Mouse (Mus musculus): ENCODE results near the gene Pappa2. TPM values are rescaled to one million over a fixed set of nuclear protein-coding genes. Genes with fewer than 3 reads are reported as not detected.

The Pappa2 gene
- polyA plus RNA-seq, 1 experiment from 2014 or later: 0.01 TPM

DNA sequence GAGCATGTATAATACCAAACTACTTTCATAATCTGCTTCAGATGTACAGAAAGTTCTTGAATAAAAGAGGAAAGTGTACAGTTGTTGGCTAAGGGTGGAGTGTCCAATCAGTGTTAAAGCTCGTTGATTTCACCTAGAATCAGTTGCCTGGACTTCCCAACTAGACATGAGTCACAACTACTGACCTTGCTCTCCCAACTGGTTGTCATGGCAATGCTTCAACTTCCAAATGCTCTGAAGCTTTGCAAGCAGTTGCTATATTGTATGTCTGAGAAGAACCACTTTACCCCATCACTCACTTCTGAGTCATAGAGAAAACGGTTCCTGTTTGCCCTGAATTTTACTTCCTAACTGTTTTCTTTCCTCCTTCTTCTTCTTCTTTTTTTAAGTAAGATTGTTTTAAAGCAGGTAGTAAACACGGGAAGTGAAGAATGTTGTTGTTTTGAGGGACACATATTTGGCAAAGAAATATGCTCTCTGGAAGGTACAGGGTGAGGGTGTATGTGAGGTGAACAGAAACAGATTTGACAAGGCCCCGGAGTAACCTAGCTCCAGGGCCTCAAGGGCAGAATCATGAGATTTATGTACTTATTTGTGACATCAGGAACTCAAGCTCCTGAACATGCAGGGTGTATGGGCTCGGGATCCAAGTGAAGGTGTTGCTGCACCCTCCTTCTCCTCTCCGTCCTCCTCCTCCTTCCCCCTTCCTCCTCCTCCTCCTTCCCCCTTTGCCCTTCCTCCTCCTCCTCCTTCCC, 32.1 kb downstream of the Pappa2 start:
- Histone ChIP-seq H3K27me3 (no peaks in the 10 kb centered on the region), H3K4me3 (replicated peaks) (no peak overlapping the region), H3K4me2 (no peak overlapping the region), H3K36me3 (replicated peaks) (no peaks in the 10 kb centered on the region), H3K9ac (no peak overlapping the region), H3K9me3 (replicated peaks) (no peaks in the 10 kb centered on the region), H3K27ac (replicated peaks) (no peak overlapping the region), H3K4me1 (replicated peaks) (no peaks in the 10 kb centered on the region)
- WGBS (ENCODE audit: insufficient replicate concordance): 36% methylated on average over 6 of the region's 6 CpGs
- no peak for ATAC-seq (ENCODE audit: insufficient read depth)

DNA sequence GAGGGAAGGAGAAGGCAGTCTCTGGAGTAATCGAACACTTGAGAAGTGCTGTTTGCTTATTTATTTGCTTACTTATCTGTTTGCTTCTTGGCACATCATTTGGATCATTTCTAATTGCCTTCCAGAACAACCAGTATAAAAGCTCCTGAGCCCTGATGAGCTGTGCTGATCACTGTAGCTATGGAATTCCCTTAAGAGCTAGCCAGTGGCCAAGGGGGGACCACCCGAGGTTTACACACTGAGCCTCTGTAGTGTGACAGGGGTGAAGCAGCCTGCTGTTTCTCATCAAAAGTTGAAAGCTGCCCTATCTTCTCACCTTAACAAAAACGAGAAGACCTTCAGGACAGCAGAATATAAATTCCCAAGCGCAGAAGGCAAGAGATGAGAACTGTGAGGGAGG, 35.4 kb downstream of the Pappa2 start:
- Histone ChIP-seq H3K9me3 (replicated peaks) (no peaks in the 10 kb centered on the region), H3K4me2 (no peak overlapping the region), H3K9ac (no peak overlapping the region), H3K4me3 (replicated peaks) (no peak overlapping the region), H3K27me3 (no peaks in the 10 kb centered on the region), H3K4me1 (replicated peaks) (no peaks in the 10 kb centered on the region), H3K36me3 (replicated peaks) (no peaks in the 10 kb centered on the region), H3K27ac (replicated peaks) (no peak overlapping the region)
- no peak for ATAC-seq (ENCODE audit: insufficient read depth)
- 42% methylated on average over 4 of the region's 4 CpGs for WGBS (ENCODE audit: insufficient replicate concordance)

DNA sequence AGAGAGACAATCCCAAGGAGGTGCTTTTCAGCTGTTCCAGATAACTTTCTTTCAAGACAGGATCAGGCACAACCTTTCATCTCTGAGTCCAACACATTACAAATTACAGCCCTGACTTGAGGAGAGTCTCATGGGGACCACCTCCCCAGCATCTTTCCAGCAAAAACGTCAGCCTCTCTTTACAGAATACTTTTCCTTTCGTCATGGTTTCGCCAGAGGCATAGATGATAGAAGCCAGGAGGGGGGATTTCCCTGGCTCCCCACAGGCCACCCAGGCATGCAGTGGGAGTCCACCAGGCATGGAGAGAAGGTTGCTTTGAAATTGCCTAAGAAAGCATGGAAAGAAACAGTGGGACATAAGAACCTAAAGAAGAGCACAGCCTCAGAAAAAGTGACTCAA, 37.4 kb downstream of the Pappa2 start:
- 46% methylated on average over 3 of the region's 3 CpGs for WGBS (ENCODE audit: insufficient replicate concordance)
- Histone ChIP-seq H3K4me3 (replicated peaks) (no peak overlapping the region), H3K9me3 (replicated peaks) (no peaks in the 10 kb centered on the region), H3K36me3 (replicated peaks) (no peaks in the 10 kb centered on the region), H3K27ac (replicated peaks) (no peak overlapping the region), H3K27me3 (no peaks in the 10 kb centered on the region), H3K4me1 (replicated peaks) (no peaks in the 10 kb centered on the region), H3K4me2 (no peak overlapping the region), H3K9ac (no peak overlapping the region)
- no peak for ATAC-seq (ENCODE audit: insufficient read depth)

DNA sequence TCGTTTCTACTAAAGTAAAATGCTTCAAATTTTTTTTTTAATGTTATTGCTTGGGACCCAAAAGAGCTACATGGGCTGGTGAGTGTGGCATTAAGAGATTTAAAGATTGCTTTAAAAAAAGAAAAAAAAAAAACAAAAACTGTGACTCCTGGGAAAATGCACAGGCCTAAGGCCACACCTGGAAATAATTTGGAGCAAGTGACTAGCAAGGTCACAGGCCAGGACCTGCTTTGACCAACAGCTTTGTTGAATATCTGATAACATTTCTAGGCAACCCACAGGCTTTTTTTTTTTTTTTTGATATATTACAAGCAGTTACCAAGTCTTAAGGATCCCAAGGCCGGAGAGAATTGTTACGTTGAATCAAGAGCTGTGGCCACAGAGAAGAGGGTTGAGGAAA, 39.3 kb downstream of the Pappa2 start:
- 67% methylated on average over 3 of the region's 3 CpGs for WGBS (ENCODE audit: insufficient replicate concordance)
- Histone ChIP-seq H3K4me3 (replicated peaks) (no peak overlapping the region), H3K9ac (no peak overlapping the region), H3K4me2 (no peak overlapping the region), H3K27me3 (no peaks in the 10 kb centered on the region), H3K9me3 (replicated peaks) (no peaks in the 10 kb centered on the region), H3K4me1 (replicated peaks) (no peaks in the 10 kb centered on the region), H3K36me3 (replicated peaks) (no peaks in the 10 kb centered on the region), H3K27ac (replicated peaks) (no peak overlapping the region)
- ATAC-seq (ENCODE audit: insufficient read depth): no peak

DNA sequence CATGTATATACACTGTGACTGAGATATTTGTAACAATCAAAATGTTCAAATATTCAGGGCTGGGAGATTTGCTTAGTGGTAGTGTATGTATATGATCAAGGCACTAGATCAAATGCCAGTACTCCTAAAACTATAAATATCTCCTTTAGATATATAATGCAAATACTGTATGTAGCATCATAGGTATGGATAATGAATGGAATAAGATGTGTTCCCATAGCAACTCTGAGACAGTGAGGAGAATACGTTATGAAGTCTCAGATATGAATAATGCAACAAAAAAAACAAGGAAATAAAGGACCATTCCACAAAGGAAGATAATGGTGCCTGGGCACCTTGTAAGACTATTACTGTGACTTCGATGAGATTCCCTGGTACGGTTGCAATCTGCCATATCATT, 45.8 kb downstream of the Pappa2 start:
- H3K27me3 ChIP-seq: no peaks in the 10 kb centered on the region
- no peak for ATAC-seq (ENCODE audit: insufficient read depth)
- no peaks in the 10 kb centered on the region for H3K36me3 ChIP-seq (replicated peaks)
- H3K9me3 ChIP-seq (replicated peaks): no peaks in the 10 kb centered on the region
- 61% methylated on average over 3 of the region's 3 CpGs for WGBS (ENCODE audit: insufficient replicate concordance)
- no peak overlapping the region for H3K9ac ChIP-seq
- no peak overlapping the region for H3K27ac ChIP-seq (replicated peaks)
- H3K4me3 ChIP-seq (replicated peaks): no peak overlapping the region
- H3K4me2 ChIP-seq: no peak overlapping the region
- H3K4me1 ChIP-seq (replicated peaks): no peaks in the 10 kb centered on the region

DNA sequence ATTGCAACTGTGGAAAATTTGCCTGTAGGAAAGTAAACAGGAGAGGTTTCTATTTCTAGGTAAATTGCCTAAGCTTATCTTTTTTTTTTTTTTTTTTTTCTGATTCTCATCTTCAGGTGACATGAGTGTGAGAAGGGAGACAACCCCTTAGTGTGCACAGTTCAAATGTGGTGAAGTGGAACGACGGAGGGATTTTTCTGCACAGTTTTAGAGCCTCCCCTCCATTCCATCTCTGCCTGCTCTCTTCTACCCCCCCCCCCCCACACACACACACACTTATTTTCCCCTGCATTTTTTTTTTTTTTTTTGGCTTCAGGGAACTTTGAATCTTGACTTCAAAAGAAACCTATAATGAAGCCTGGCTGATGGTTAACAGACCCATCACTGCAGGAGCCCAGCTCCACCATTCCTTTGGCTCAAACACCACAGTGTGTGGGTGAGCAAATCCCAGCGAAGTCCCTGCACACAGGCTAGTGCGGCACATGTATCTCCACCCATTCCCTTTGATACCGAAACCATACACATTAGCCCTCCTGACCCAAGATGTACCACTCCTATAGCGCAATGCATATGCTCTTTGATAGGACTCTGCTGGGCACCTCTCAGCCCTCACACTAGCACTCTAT, 49.0 kb downstream of the Pappa2 start:
- Histone ChIP-seq H3K36me3 (replicated peaks) (no peaks in the 10 kb centered on the region), H3K27me3 (no peaks in the 10 kb centered on the region), H3K27ac (replicated peaks) (no peak overlapping the region), H3K4me1 (replicated peaks) (no peaks in the 10 kb centered on the region), H3K4me3 (replicated peaks) (no peak overlapping the region), H3K9me3 (replicated peaks) (no peaks in the 10 kb centered on the region), H3K4me2 (no peak overlapping the region), H3K9ac (no peak overlapping the region)
- WGBS (ENCODE audit: insufficient replicate concordance): 69% methylated on average over 6 of the region's 6 CpGs
- ATAC-seq (ENCODE audit: insufficient read depth): no peak

DNA sequence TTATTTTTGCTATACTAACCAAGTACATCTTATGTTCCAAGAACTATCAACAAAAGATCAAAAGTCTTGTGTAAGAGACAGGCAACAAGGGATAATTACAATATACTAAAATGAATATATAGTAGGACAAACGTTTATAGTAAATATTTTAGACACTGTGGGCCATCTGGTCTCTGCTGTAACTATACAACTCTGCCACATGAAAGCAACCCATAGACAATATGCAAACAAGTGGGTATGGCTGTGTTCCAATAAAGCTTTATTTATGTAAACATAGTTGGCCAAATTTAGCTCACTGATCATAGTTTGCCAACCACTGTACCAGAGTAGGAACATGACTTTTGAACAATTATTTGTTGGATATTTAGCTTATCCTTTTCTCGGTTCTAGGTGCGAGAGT, 50.9 kb downstream of the Pappa2 start:
- WGBS (ENCODE audit: insufficient replicate concordance): 49% methylated on average over 3 of the region's 3 CpGs
- H3K9ac ChIP-seq: no peak overlapping the region
- H3K4me3 ChIP-seq (replicated peaks): no peak overlapping the region
- H3K9me3 ChIP-seq (replicated peaks): no peaks in the 10 kb centered on the region
- H3K27me3 ChIP-seq: no peaks in the 10 kb centered on the region
- no peak for ATAC-seq (ENCODE audit: insufficient read depth)
- H3K4me2 ChIP-seq: no peak overlapping the region
- H3K36me3 ChIP-seq (replicated peaks): no peaks in the 10 kb centered on the region
- no peak overlapping the region for H3K27ac ChIP-seq (replicated peaks)
- no peaks in the 10 kb centered on the region for H3K4me1 ChIP-seq (replicated peaks)

DNA sequence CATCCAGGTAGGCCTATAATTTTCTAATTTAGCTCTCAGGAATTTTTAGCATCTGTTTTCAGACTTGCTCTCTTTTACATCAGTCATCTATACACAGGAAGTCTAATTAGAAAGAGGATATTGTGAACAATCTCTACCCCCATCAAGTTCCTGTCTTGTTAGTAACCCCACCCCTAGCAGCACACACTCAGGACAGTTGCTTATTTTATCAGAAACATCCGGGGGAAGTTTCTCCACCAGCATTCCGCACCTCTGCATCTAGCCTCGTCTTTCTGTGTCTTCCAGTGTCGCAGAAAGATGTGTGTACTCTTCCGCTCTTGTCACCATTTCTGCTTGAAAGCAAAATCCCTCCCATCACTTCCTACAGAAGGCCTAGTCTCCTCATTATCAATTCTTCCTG, 59.8 kb downstream of the Pappa2 start:
- Histone ChIP-seq H3K27me3 (no peaks in the 10 kb centered on the region), H3K9me3 (replicated peaks) (no peaks in the 10 kb centered on the region), H3K27ac (replicated peaks) (no peak overlapping the region), H3K4me1 (replicated peaks) (no peaks in the 10 kb centered on the region), H3K4me3 (replicated peaks) (no peak overlapping the region), H3K9ac (no peak overlapping the region), H3K36me3 (replicated peaks) (no peaks in the 10 kb centered on the region), H3K4me2 (no peak overlapping the region)
- no peak for ATAC-seq (ENCODE audit: insufficient read depth)
- 36% methylated on average over 5 of the region's 5 CpGs for WGBS (ENCODE audit: insufficient replicate concordance)

DNA sequence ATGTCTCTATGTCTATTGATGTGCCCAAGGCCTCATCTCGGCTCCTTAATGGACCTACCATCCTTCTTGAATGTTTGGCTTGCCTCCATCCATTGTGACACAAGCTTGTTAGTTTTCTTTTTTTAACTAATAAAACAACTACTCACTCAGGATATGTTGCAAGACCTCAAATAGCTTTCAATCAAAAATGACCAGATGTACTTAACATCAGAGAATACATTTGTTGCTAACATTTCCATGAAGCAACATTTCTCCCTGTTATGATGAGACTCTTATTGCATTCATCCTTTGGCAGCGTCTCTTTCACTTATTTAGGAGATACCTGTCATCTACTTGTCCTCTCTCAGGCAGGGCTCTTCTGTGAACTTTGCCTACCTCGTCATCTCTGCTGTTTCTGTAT, 61.4 kb downstream of the Pappa2 start:
- H3K4me1 ChIP-seq (replicated peaks): no peaks in the 10 kb centered on the region
- H3K27me3 ChIP-seq: no peaks in the 10 kb centered on the region
- ATAC-seq (ENCODE audit: insufficient read depth): no peak
- H3K9ac ChIP-seq: no peak overlapping the region
- no peak overlapping the region for H3K27ac ChIP-seq (replicated peaks)
- no peak overlapping the region for H3K4me3 ChIP-seq (replicated peaks)
- no peaks in the 10 kb centered on the region for H3K36me3 ChIP-seq (replicated peaks)
- 43% methylated on average over 3 of the region's 3 CpGs for WGBS (ENCODE audit: insufficient replicate concordance)
- no peak overlapping the region for H3K4me2 ChIP-seq
- H3K9me3 ChIP-seq (replicated peaks): no peaks in the 10 kb centered on the region

DNA sequence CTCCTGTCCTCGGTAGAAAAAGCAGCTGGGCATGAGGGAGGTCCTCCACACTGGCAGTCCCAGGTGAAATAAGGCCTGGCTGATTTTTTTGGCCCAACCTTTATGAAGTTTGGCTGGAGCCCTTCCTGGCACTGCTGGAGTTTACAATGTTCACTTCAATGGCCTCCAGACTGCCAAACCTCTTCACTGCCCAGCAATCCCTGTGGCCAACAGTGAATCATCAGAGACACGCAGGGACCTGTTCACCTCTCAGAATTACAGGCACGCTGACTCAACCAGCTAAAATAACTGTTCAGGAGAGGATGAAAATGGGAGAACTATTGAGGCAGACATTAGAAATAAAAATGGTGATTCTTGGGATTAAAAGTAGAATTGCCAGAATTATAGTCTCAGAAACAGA, 63.2 kb downstream of the Pappa2 start:
- H3K4me1 ChIP-seq (replicated peaks): no peaks in the 10 kb centered on the region
- ATAC-seq (ENCODE audit: insufficient read depth): no peak
- no peaks in the 10 kb centered on the region for H3K9me3 ChIP-seq (replicated peaks)
- WGBS (ENCODE audit: insufficient replicate concordance): 66% methylated on average over 3 of the region's 3 CpGs
- H3K4me2 ChIP-seq: no peak overlapping the region
- no peak overlapping the region for H3K9ac ChIP-seq
- H3K27ac ChIP-seq (replicated peaks): no peak overlapping the region
- no peak overlapping the region for H3K4me3 ChIP-seq (replicated peaks)
- no peaks in the 10 kb centered on the region for H3K36me3 ChIP-seq (replicated peaks)
- no peaks in the 10 kb centered on the region for H3K27me3 ChIP-seq

DNA sequence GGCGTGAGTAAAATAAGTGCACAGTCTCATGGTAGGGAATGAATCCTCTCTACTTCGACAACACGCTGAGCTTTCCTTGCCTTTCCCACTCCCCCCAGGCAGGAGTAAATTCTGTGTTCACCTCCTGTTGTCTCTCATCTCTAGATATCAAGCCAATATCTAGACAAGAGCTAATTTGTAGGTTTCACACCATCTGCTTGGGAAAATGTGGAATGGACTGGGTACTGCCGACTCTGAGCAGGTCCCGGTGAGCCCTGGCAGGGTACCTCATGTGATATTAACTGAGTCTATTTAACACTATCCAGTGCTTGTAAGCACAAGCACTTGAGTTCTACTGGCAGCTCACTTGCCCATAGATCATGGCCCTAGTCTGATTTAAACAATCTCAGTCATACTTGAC, 64.7 kb downstream of the Pappa2 start:
- Histone ChIP-seq H3K4me3 (replicated peaks) (no peak overlapping the region), H3K9ac (no peak overlapping the region), H3K9me3 (replicated peaks) (no peaks in the 10 kb centered on the region), H3K36me3 (replicated peaks) (no peaks in the 10 kb centered on the region), H3K27me3 (no peaks in the 10 kb centered on the region), H3K27ac (replicated peaks) (no peak overlapping the region), H3K4me1 (replicated peaks) (no peaks in the 10 kb centered on the region), H3K4me2 (no peak overlapping the region)
- ATAC-seq (ENCODE audit: insufficient read depth): no peak
- whole genome bisulfite sequencing (ENCODE audit: insufficient replicate concordance): 69% methylated on average over 5 of the region's 5 CpGs

DNA sequence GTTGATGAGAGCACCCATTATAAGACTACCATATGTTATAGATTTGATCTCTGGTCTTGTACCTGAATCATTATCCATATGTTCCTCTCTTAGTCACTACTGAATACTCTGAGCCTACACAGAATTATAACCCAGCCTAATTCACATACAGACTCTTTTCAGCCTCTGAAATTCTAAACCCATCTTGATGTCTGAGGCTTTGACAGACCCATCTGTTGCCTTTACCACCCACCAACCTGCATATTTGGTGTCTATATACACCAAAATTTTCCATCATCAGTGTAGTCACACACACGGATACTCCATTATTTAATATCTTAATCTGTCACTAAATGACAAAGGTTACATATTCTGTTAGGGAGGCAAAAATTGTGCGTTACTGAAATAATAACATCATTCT, 69.6 kb downstream of the Pappa2 start:
- 56% methylated on average over 2 of the region's 2 CpGs for WGBS (ENCODE audit: insufficient replicate concordance)

More for the DNA sequence above, 69.6 kb downstream of the Pappa2 start:
- Histone ChIP-seq H3K9me3 (replicated peaks) (no peaks in the 10 kb centered on the region), H3K4me1 (replicated peaks) (no peaks in the 10 kb centered on the region), H3K27ac (replicated peaks) (no peak overlapping the region), H3K27me3 (no peaks in the 10 kb centered on the region), H3K9ac (no peak overlapping the region), H3K36me3 (replicated peaks) (no peaks in the 10 kb centered on the region), H3K4me3 (replicated peaks) (no peak overlapping the region), H3K4me2 (no peak overlapping the region)
- no peak for ATAC-seq (ENCODE audit: insufficient read depth)

Data from liver, embryonic 15.5 days (tissue).